Mouse (Mus musculus) spleen, adult 2 months (tissue): ENCODE measurements around the gene Gm45837.

Experiments used
- CTCF ChIP-seq: fragments of 200-500 bp; IDR thresholded peaks from 2 replicates; pipeline ENCODE4 v1.5.1; 2011; ENCODE audit warnings: mild to moderate bottlenecking, inconsistent platforms; ENCODE audit not compliant: insufficient read depth, insufficient read length, insufficient replicate concordance; ENCODE audit errors: extremely low read depth
- POLR2A ChIP-seq: fragments of 200-500 bp; IDR thresholded peaks from 2 replicates; pipeline ENCODE4 v1.6.1; 2011; ENCODE audit warnings: low read depth, low read length, inconsistent platforms

DNA sequence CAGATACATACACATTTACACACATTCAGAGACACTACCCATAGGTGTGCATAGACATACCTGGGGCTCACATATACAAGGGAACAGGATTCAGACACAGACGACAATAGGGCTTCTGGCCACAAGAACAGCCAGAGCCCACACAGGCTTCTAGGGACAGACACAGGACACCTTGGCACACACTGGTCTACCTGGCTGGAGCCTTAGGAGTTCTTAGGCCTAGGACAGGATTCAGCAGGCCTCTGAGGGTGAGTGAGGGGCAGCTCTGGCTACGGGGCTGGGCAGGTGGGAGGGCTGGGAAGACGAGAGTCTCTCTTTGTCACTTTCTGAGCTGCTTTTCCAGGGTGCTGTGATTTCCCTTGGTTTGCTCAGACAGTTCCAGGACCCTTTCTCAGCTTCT, 32.4 kb upstream of the Gm45837 start:
- TF ChIP-seq CTCF (no peak), POLR2A (no peak)
